Mouse (Mus musculus) MEL (cell line): Measurements from ENCODE around the gene Cdkal1.

Experiments used
- CTCF ChIP-seq, 3 experiments: IDR thresholded peaks in 2 of 3; conservative IDR thresholded peaks in 1 of 3; 2 replicates each; pipeline ENCODE4 v1.5.1; 2011 to 2012; ENCODE audit warnings: low read length in 3 of 3, low read depth in 2 of 3, mild to moderate bottlenecking in 2 of 3, improper control_type of control experiment in 1 of 3, inconsistent platforms in 1 of 3, mixed read lengths in 1 of 3, moderate library complexity in 1 of 3; ENCODE audit not compliant: control insufficient read depth in 1 of 3, insufficient read depth in 1 of 3, poor library complexity in 1 of 3, severe bottlenecking in 1 of 3
- HCFC1 ChIP-seq: IDR thresholded peaks from 2 replicates; pipeline ENCODE4 v1.6.1; 2012; ENCODE audit warnings: low read depth, mild to moderate bottlenecking, inconsistent platforms, low read length, improper control_type of control experiment, moderate library complexity
- JUND ChIP-seq: IDR thresholded peaks from 2 replicates; pipeline ENCODE4 v1.6.1; 2011; ENCODE audit warnings: low read depth, mild to moderate bottlenecking, improper control_type of control experiment, low read length
- MAX ChIP-seq: IDR thresholded peaks from 2 replicates; pipeline ENCODE4 v1.6.1; 2011; ENCODE audit warnings: low read length, improper control_type of control experiment
- MXI1 ChIP-seq: IDR thresholded peaks from 2 replicates; pipeline ENCODE4 v1.6.1; 2011; ENCODE audit warnings: mild to moderate bottlenecking, low read depth, low read length, improper control_type of control experiment
- SMC3 ChIP-seq: IDR thresholded peaks from 2 replicates; pipeline ENCODE4 v1.6.1; 2011; ENCODE audit warnings: low read depth, low read length, improper control_type of control experiment
- ZKSCAN1 ChIP-seq: IDR thresholded peaks from 2 replicates; pipeline ENCODE4 v1.6.1; 2012; ENCODE audit warnings: low read depth, mild to moderate bottlenecking, inconsistent platforms, low read length, improper control_type of control experiment, moderate library complexity

GRCm38 (mm10) chr13:29194946-29195345, 660.5 kb downstream of the Cdkal1 start:
- TF ChIP-seq ZKSCAN1 (no peak), MXI1 (no peak), SMC3 (no peak), JUND (no peak), HCFC1 (no peak), MAX (no peak), CTCF (IDR thresholded peaks at IDR 0.05 in 2 of 3, conservative IDR thresholded peaks at IDR 0.05 in 1 of 3; ENCODE audit: control insufficient read depth in 1 of 3, insufficient read depth in 1 of 3, low read depth in 2 of 3, low read length in 3 of 3, poor library complexity in 1 of 3, severe bottlenecking in 1 of 3) (no peak)
